Mouse (Mus musculus): Measurements from ENCODE around the gene Syna.

GRCm38 (mm10) chr5:134597711-134598110, 37.7 kb upstream of the Syna start:
- TF ChIP-seq GATA1 (IDR thresholded peaks at IDR 0.05; ENCODE audit: low read length) (no peak), TAL1 (IDR thresholded peaks at IDR 0.05; ENCODE audit: low read length) (no peak)

All from erythroblast, embryonic 14.5 days (primary cell).